In the genomic region with DNA sequence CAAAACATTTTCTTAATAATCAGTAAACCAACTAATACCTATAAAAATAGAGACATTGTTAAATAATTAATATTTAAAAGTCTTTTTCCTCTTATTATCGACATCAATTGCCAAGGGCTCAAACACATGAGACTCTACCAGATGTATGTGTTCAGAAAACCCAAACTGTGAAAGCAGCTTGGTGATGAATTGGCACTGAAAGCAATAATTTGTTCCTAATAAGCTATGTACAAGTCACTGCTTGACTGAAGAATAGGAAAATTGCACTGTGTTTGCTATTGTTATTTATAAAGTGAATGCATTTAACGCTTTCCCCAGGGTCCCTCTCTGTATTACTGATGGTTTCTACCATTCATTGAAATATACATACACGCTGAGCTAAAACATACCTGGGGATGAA, we compare ENCODE assay signal across 19 mouse cellular contexts.
"Had no signal": no experiment of that assay in that cellular context is flagged by ENCODE, and none has a peak within 500 bp of the region (broad histone marks: within the 10 kb centered on the region; RNA-seq: fewer than 3 reads in every experiment).

No protein-coding gene starts in this region.

- H3K4me1 ChIP-seq: limb, embryonic 10.5 days; limb, embryonic 13.5 days; liver, embryonic 12.5 days; liver, embryonic 15.5 days; lung, embryonic 15.5 days; megakaryocyte, embryonic 14.5 days; neural tube, embryonic 12.5 days had no signal

- H3K9ac ChIP-seq: limb, embryonic 13.5 days; liver, embryonic 12.5 days; liver, embryonic 15.5 days; lung, embryonic 15.5 days; neural tube, embryonic 12.5 days had no signal

- H3K4me2 ChIP-seq: limb, embryonic 13.5 days; liver, embryonic 12.5 days; liver, embryonic 15.5 days; lung, embryonic 15.5 days; midbrain, embryonic 11.5 days; neural tube, embryonic 12.5 days had no signal

- H3K36me3 ChIP-seq: limb, embryonic 10.5 days; limb, embryonic 13.5 days; liver, embryonic 12.5 days; liver, embryonic 15.5 days; lung, embryonic 15.5 days; neural tube, embryonic 12.5 days had no signal

- H3K4me3 ChIP-seq: limb, embryonic 10.5 days; limb, embryonic 13.5 days; liver, embryonic 12.5 days; liver, embryonic 15.5 days; lung, embryonic 15.5 days; megakaryocyte, embryonic 14.5 days; neural tube, embryonic 12.5 days had no signal

- H3K27me3 ChIP-seq: limb, embryonic 13.5 days; liver, embryonic 12.5 days; liver, embryonic 15.5 days; lung, embryonic 15.5 days; megakaryocyte, embryonic 14.5 days; neural tube, embryonic 12.5 days had no signal

- H3K9me3 ChIP-seq: limb, embryonic 10.5 days; limb, embryonic 13.5 days; liver, embryonic 12.5 days; liver, embryonic 15.5 days; lung, embryonic 15.5 days; megakaryocyte, embryonic 14.5 days; neural tube, embryonic 12.5 days had no signal

- H3K27ac ChIP-seq: kidney, postnatal 0 days; limb, embryonic 10.5 days; limb, embryonic 13.5 days; liver, embryonic 12.5 days; liver, embryonic 15.5 days; lung, embryonic 15.5 days; neural tube, embryonic 12.5 days had no signal

- DNase-seq: kidney, adult 2 months; kidney, postnatal 25 days; liver; lung, adult 18-20 months; lung, postnatal 10 days; lung, postnatal 36 days; midbrain, embryonic 14.5 days; thymus, adult 18-20 months; thymus, postnatal 36 days had no signal

- ATAC-seq: intestine, postnatal 0 days; liver, embryonic 12.5 days had no signal
